Mouse (Mus musculus): Measurements from ENCODE around the gene Dmgdh.

The Dmgdh gene

DNA sequence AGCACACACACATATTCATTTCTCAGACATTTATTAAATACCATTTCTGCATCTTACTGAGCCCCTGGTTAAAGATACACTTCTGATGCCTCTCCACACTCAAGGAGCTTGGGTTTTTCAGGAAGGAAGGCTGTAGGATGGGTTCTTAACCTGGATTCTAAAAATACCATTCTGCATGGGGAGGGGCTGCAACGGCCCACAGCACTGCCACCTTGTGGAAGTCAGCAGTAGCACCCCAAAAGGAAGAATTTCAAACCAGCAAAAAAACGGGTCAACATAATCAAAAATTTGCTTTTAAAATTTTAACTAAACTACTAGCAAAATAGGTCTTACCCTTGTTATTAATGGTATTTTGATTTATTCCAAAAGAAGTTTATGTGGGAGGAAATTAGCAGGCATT lies 50.0 kb downstream of the Dmgdh start:
- Histone ChIP-seq H3K36me3 (ENCODE audit: control insufficient read depth, insufficient read depth, low read length, poor library complexity, severe bottlenecking) (no peaks in the 10 kb centered on the region), H3K27me3 (ENCODE audit: control insufficient read depth, insufficient read depth, low read length, poor library complexity, severe bottlenecking) (no peaks in the 10 kb centered on the region)
- peak; percentile 15 for DNase-seq (ENCODE audit: low read depth, low spot score)

- Histone ChIP-seq H3K27me3 (ENCODE audit: control insufficient read depth, insufficient read depth, low read length, poor library complexity, severe bottlenecking) (no peaks in the 10 kb centered on the region), H3K36me3 (ENCODE audit: control insufficient read depth, insufficient read depth, low read length, poor library complexity, severe bottlenecking) (no peaks in the 10 kb centered on the region)
These were observed 61.0 kb downstream of the Dmgdh start for GRCm38 (mm10) chr13:93735131-93735636.

GRCm38 (mm10) chr13:93744118-93744517 lies 69.9 kb downstream of the Dmgdh start:
- Histone ChIP-seq H3K27me3 (ENCODE audit: control insufficient read depth, insufficient read depth, low read length, poor library complexity, severe bottlenecking) (no peaks in the 10 kb centered on the region), H3K36me3 (ENCODE audit: control insufficient read depth, insufficient read depth, low read length, poor library complexity, severe bottlenecking) (no peaks in the 10 kb centered on the region)
- DNase-seq (ENCODE audit: low read depth, low spot score): no peak

More at GRCm38 (mm10) chr13:93735131-93735636, 61.0 kb downstream of the Dmgdh start:
- DNase-seq (ENCODE audit: low read depth, low spot score): no peak

DNA sequence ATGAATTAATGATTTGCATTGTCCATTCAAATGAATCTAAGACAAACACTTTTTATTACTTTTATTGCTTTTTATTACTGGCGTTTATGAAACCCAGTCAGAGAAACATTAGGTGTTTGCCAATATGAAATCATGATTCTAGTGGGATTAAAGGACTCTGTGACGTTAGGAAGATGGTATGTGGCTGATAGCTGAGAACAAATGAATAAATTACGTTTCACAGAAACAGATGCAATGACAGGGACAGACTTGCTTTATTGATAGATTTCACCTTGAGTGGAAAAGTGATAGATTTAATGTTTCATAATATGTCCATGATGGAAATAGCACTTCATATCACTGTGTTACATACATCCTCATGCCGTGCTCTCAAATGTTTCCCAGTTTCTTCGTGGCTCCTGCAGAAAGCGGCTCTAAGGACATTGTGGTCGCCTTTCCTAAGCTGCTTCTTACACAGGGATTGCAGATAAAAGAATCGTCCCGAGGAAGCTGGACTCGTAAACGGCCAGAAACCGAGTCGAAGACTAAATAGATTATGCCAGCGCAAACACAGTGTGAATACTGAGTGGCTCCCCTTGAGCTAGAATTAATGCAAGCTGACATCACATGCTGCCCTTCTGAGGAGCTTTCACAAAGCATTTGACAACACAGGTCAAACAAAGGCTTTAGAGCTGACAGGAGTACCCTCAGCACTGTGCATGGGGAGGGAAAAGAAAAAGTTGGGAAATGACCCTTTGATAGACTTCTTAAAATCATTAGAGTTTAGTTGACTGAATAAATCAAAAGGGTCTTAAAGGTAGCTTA lies 78.6 kb downstream of the Dmgdh start:
- Histone ChIP-seq H3K36me3 (ENCODE audit: control insufficient read depth, insufficient read depth, low read length, poor library complexity, severe bottlenecking) (no peaks in the 10 kb centered on the region), H3K27me3 (ENCODE audit: control insufficient read depth, insufficient read depth, low read length, poor library complexity, severe bottlenecking) (no peaks in the 10 kb centered on the region)
- DNase-seq (ENCODE audit: low read depth, low spot score): no peak

GRCm38 (mm10) chr13:93755084-93755483 lies 80.9 kb downstream of the Dmgdh start:
- H3K36me3 ChIP-seq (ENCODE audit: control insufficient read depth, insufficient read depth, low read length, poor library complexity, severe bottlenecking): no peaks in the 10 kb centered on the region
- DNase-seq (ENCODE audit: low read depth, low spot score): no peak
- no peaks in the 10 kb centered on the region for H3K27me3 ChIP-seq (ENCODE audit: control insufficient read depth, insufficient read depth, low read length, poor library complexity, severe bottlenecking)

DNA sequence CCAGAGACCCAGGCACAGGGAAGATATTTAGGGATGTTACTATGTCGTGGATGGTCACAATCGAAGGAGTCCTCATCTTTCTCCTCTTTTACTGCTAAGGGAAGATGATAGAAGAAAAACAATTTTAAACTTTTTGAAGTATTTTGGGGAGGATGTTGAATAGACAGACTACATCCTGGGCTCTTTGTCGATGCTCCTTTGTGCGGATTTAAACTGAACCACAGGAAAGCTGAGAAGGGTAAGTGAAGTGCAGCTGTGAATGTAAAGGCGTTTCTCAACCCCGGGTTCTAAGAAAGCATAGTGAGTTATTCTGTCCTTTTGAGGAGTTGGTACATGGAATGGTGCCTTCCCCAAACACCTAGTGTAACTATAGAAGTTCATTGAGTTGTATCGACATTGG lies 82.4 kb downstream of the Dmgdh start:
- no peak for DNase-seq (ENCODE audit: low read depth, low spot score)
- H3K36me3 ChIP-seq (ENCODE audit: control insufficient read depth, insufficient read depth, low read length, poor library complexity, severe bottlenecking): no peaks in the 10 kb centered on the region
- H3K27me3 ChIP-seq (ENCODE audit: control insufficient read depth, insufficient read depth, low read length, poor library complexity, severe bottlenecking): no peaks in the 10 kb centered on the region

DNA sequence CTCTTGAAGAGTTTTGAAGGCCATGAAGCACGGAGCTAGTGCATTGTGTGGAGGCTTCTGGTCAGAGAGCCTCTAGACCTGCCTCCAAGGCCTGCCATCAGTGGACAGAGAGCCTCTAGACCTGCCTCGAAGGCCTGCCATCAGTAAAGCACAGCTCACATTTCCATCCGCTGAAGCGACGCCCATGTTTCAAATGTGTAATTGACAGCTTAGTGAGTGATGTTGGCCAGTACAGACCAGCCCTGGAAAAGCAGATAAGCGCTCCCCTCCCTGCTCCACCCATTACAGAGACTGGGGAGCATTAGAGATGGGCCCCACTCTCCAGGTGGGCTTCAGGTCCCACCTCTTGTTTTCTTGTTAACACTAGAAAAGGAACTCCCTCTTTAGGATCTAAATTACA lies 83.3 kb downstream of the Dmgdh start:
- Histone ChIP-seq H3K36me3 (ENCODE audit: control insufficient read depth, insufficient read depth, low read length, poor library complexity, severe bottlenecking) (no peaks in the 10 kb centered on the region), H3K27me3 (ENCODE audit: control insufficient read depth, insufficient read depth, low read length, poor library complexity, severe bottlenecking) (no peaks in the 10 kb centered on the region)
- no peak for DNase-seq (ENCODE audit: low read depth, low spot score)

DNA sequence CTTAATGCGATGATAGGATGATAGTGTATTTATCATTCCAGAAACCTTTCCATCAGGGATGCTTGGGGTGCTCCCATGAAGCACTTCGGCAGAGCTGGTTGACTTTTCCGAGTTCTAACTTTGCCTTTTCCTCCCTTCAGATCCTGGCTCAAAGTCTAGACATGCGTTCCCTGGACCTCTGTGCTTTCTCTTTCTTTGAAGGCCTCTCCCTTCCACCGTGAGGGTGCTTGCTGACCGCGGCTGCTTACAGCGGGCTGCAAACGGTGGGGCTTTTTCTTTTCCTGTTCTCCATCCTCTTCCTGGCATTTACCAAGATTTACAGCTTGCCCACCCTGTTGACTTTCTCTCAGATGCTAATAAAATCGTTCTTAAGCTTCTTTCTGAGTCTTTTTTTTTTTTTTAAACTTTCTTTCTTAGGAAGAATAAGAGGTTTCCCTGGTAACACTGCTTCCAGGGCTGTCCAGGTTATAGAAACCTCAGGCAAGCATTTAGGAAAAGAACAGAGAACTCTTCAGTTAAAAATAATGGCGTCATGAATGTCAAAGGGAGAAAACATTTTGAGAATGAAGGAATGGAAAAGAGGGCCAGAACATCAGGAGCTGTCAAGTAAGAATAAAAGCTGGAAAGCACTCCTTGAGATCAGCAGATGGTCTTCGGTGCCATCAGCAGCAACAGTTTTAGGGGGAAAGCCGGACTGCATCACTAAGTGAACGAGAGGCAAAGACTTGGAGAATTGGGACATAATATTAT lies 84.1 kb downstream of the Dmgdh start:
- DNase-seq (ENCODE audit: low read depth, low spot score): no peak
- Histone ChIP-seq H3K36me3 (ENCODE audit: control insufficient read depth, insufficient read depth, low read length, poor library complexity, severe bottlenecking) (no peaks in the 10 kb centered on the region), H3K27me3 (ENCODE audit: control insufficient read depth, insufficient read depth, low read length, poor library complexity, severe bottlenecking) (no peaks in the 10 kb centered on the region)

DNA sequence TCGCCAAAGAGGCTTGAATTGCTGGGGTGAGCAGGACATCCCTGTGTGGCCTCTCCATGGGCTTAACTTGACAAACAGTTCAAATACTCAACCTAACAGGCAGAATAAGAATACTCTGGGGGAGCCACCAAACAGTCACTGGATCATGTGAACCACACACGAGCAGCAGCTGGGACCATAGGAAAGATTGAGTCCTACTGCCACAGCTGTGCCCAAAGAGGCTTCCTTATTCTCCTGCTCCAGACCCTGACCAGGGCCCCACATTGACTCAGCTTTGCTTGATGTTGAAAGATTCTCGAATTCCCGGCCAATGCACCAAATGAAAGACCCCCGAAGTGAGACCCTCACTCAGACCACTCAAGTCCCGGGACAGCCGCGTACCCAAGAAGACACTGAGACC lies 87.6 kb downstream of the Dmgdh start:
- DNase-seq (ENCODE audit: low read depth, low spot score): no peak

DNA sequence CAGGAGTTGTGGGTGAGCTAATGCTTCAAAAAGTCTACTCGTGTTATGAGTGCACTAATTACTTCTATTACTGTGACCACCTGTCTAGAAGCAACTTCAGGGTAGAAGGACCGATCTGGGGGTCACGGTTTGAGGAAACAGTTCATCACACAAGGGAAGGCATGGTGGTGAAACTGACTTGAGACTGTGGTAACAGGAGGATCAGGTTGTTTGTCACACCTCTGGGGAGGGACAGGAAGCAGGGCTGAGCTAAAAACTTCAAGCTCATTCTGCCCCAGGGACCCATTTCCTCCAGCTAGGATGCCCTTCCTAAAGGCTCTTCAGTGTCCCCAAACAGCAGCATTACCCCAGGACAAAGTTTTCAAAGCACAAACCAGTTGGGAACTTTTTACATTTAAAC lies 88.6 kb downstream of the Dmgdh start:
- Histone ChIP-seq H3K27me3 (ENCODE audit: control insufficient read depth, insufficient read depth, low read length, poor library complexity, severe bottlenecking) (no peaks in the 10 kb centered on the region), H3K36me3 (ENCODE audit: control insufficient read depth, insufficient read depth, low read length, poor library complexity, severe bottlenecking) (no peaks in the 10 kb centered on the region)
- no peak for DNase-seq (ENCODE audit: low read depth, low spot score)

More for the DNA sequence above, 87.6 kb downstream of the Dmgdh start:
- no peaks in the 10 kb centered on the region for H3K36me3 ChIP-seq (ENCODE audit: control insufficient read depth, insufficient read depth, low read length, poor library complexity, severe bottlenecking)
- no peaks in the 10 kb centered on the region for H3K27me3 ChIP-seq (ENCODE audit: control insufficient read depth, insufficient read depth, low read length, poor library complexity, severe bottlenecking)

DNA sequence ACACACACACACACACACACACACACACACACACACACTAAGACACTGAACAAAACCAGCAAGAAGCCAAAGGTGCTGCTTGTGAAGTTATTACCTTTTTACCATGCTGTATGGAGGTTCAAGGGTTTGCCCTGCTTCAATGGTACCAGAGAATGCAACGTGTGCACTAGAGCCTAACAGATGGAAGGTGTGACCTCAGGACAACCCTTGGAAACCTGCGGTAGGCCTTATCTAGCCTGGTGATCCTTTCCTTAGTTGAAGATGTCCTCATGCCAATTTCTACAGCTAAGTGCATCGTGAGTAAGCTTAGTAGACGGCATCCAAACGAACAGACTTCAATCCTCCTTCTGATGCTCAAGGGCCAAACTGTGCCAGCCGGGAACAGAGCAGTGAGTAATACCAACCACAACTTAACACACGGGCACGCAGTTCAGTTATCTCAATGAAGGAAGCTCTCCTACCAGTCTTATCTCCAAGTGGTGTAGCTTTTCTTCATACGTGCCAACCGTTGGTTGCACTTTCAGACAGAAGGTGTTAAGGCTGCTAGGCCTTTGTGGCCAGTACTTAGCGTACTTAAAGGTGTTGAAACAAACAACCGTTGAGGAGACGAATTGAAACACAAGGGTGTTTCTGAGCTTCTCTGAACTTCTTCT lies 90.2 kb downstream of the Dmgdh start:
- no peaks in the 10 kb centered on the region for H3K36me3 ChIP-seq (ENCODE audit: control insufficient read depth, insufficient read depth, low read length, poor library complexity, severe bottlenecking)
- no peak for DNase-seq (ENCODE audit: low read depth, low spot score)

DNA sequence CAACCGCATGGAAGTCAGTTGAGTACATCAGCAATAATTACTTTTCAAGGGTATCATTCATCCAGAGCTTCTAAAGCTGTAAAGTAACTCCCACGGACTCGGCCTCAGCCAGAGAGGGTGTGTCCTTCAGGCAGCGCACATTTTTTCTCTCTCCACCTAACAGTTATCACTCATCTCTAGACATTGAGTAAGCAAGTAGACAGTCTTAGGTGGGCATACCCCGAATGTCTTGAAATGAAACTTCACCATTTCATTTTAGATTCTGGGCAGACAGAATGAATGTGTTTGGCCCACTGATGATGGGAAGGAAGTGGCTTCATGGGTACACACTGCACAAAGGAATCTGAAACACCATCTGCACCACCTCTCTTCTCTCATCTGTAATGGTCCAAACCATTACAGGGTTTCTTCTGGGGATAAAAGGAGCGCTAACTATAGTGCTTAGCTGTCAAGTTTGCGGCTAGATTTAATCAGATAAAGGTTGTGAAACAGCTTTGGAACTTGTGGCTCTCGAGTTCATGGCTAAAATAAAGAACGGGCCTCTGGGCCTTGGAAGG lies 96.9 kb downstream of the Dmgdh start:
- peak; percentile 31 for DNase-seq (ENCODE audit: low read depth, low spot score)
- Histone ChIP-seq H3K36me3 (ENCODE audit: control insufficient read depth, insufficient read depth, low read length, poor library complexity, severe bottlenecking) (no peaks in the 10 kb centered on the region), H3K27me3 (ENCODE audit: control insufficient read depth, insufficient read depth, low read length, poor library complexity, severe bottlenecking) (no peaks in the 10 kb centered on the region)

More for the DNA sequence above, 90.2 kb downstream of the Dmgdh start:
- no peaks in the 10 kb centered on the region for H3K27me3 ChIP-seq (ENCODE audit: control insufficient read depth, insufficient read depth, low read length, poor library complexity, severe bottlenecking)

GRCm38 (mm10) chr13:93771588-93772278 lies 97.5 kb downstream of the Dmgdh start, which contains the start of gene Arsb:
Arsb (plus strand) TSS chr13:93771630.
- Histone ChIP-seq H3K27me3 (ENCODE audit: control insufficient read depth, insufficient read depth, low read length, poor library complexity, severe bottlenecking) (no peaks in the 10 kb centered on the region), H3K36me3 (ENCODE audit: control insufficient read depth, insufficient read depth, low read length, poor library complexity, severe bottlenecking) (no peaks in the 10 kb centered on the region)
- DNase-seq (ENCODE audit: low read depth, low spot score): peak; percentile 86

DNA sequence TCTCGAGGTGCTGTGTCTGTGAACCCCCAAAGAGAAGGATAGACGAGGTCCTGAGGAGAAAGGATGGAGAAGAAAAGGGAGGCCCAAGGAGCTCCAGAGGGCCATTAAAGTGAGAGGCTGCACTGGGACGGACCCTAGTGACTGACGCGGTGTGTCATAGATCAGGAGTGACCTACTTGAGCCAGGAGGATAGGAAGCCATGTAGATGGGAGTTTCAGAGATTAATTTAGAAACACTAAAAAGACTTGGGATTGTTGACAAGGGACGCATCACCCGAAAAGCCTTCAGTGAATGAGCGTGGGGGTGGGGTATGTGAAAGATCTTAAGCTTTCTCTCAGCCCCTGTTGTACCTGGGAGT lies 98.0 kb downstream of the Dmgdh start:
- H3K27me3 ChIP-seq (ENCODE audit: control insufficient read depth, insufficient read depth, low read length, poor library complexity, severe bottlenecking): no peaks in the 10 kb centered on the region
- H3K36me3 ChIP-seq (ENCODE audit: control insufficient read depth, insufficient read depth, low read length, poor library complexity, severe bottlenecking): no peaks in the 10 kb centered on the region
- DNase-seq (ENCODE audit: low read depth, low spot score): no peak
